Comparison of ENCODE assay signal across 11 mouse cellular contexts in the genomic region with DNA sequence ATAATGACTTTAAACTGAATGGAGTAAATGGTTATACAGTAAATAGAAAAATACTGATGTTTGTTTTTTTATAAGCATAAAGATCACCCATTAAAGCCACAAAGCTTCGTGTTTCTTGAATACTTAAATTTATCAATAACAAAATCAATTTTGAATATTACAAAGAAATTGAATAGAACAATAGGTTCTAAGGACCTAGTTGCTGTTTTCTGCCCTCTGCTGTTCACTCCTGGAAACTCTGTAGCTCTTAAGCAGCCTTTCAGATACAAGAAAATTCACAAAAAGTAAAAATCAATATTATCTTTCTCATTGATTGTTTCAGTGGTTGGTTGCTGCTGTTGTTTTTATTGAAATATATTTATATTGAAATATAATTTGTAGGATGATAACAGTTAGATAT. TPM values are rescaled to one million over a fixed set of nuclear protein-coding genes. Genes with fewer than 3 reads are reported as not detected.
DNase-seq lines count a peak whose midpoint lies in the region; ATAC-seq and TF ChIP-seq lines count a peak whose summit lies in the region.
"Had no signal": no experiment of that assay in that cellular context is flagged by ENCODE, and none has a peak within 500 bp of the region (broad histone marks: within the 10 kb centered on the region; RNA-seq: fewer than 3 reads in every experiment).

No protein-coding gene starts in this region.

- no peak overlapping the region for H3K27ac ChIP-seq in hindbrain, postnatal 0 days
- H3K27ac ChIP-seq in hindbrain, embryonic 16.5 days (ENCODE audit: low read depth, low read length), result no peak overlapping the region
- no peak overlapping the region for H3K27ac ChIP-seq in neural tube, embryonic 11.5 days (ENCODE audit: low read depth, low read length)
- no peak overlapping the region for H3K27ac ChIP-seq in neural tube, embryonic 15.5 days (replicated peaks)
- H3K27ac ChIP-seq: limb, embryonic 13.5 days had no signal

- H3K36me3 ChIP-seq in hindbrain, postnatal 0 days (ENCODE audit: insufficient read depth, low read length), result no peaks in the 10 kb centered on the region
- H3K36me3 ChIP-seq in hindbrain, embryonic 16.5 days (ENCODE audit: control insufficient read depth, insufficient read depth, low read length), result no peaks in the 10 kb centered on the region
- no peaks in the 10 kb centered on the region for H3K36me3 ChIP-seq in neural tube, embryonic 11.5 days (ENCODE audit: control insufficient read depth, insufficient read depth, low read length)
- no peaks in the 10 kb centered on the region for H3K36me3 ChIP-seq in neural tube, embryonic 15.5 days
- H3K36me3 ChIP-seq: limb, embryonic 13.5 days had no signal

- H3K4me3 ChIP-seq in hindbrain, postnatal 0 days (ENCODE audit: low read length), result no peak overlapping the region
- H3K4me3 ChIP-seq in hindbrain, embryonic 16.5 days (ENCODE audit: low read length), result no peak overlapping the region
- no peak overlapping the region for H3K4me3 ChIP-seq in neural tube, embryonic 11.5 days (ENCODE audit: low read depth, low read length)
- H3K4me3 ChIP-seq in neural tube, embryonic 15.5 days (replicated peaks), result no peak overlapping the region
- H3K4me3 ChIP-seq: limb, embryonic 13.5 days; megakaryocyte, embryonic 14.5 days had no signal

- no peak overlapping the region for H3K9ac ChIP-seq in hindbrain, postnatal 0 days (replicated peaks; ENCODE audit: low read length)
- no peak overlapping the region for H3K9ac ChIP-seq in hindbrain, embryonic 16.5 days (ENCODE audit: low read depth, low read length)
- no peak overlapping the region for H3K9ac ChIP-seq in neural tube, embryonic 11.5 days (ENCODE audit: low read length)
- no peak overlapping the region for H3K9ac ChIP-seq in neural tube, embryonic 15.5 days (replicated peaks)
- H3K9ac ChIP-seq: limb, embryonic 13.5 days had no signal

- 9% methylated on average over 1 of the region's 1 CpGs for WGBS in hindbrain, postnatal 0 days
- 9% methylated on average over 1 of the region's 1 CpGs for WGBS in hindbrain, embryonic 16.5 days
- 7% methylated on average over 1 of the region's 1 CpGs for WGBS in neural tube, embryonic 11.5 days
- 11% methylated on average over 1 of the region's 1 CpGs for WGBS in neural tube, embryonic 15.5 days

- no peak overlapping the region for H3K4me2 ChIP-seq in hindbrain, postnatal 0 days (ENCODE audit: low read depth, low read length)
- H3K4me2 ChIP-seq in hindbrain, embryonic 16.5 days (ENCODE audit: low read length), result no peak overlapping the region
- no peak overlapping the region for H3K4me2 ChIP-seq in neural tube, embryonic 11.5 days (ENCODE audit: low read depth)
- H3K4me2 ChIP-seq in neural tube, embryonic 15.5 days, result no peak overlapping the region
- H3K4me2 ChIP-seq: limb, embryonic 13.5 days had no signal

- no peak for ATAC-seq in hindbrain, postnatal 0 days
- ATAC-seq in hindbrain, embryonic 16.5 days, result no peak
- no peak for ATAC-seq in neural tube, embryonic 11.5 days (ENCODE audit: insufficient read depth, low FRiP score, low TSS enrichment)
- ATAC-seq in neural tube, embryonic 15.5 days (ENCODE audit: low FRiP score), result no peak

- no peaks in the 10 kb centered on the region for H3K4me1 ChIP-seq in hindbrain, postnatal 0 days (ENCODE audit: insufficient read depth, low read length)
- peaks cover 3% of the 10 kb centered on the region; the same call in 1 of the 2 replicates for H3K4me1 ChIP-seq in hindbrain, embryonic 16.5 days (ENCODE audit: control insufficient read depth, insufficient read depth, low read depth, low read length)
- H3K4me1 ChIP-seq in neural tube, embryonic 11.5 days (ENCODE audit: control insufficient read depth, insufficient read depth, low read length), result no peaks in the 10 kb centered on the region
- 0 out of 2 replicates have a peak, but pooled peaks cover 5% of the 10 kb centered on the region for H3K4me1 ChIP-seq in neural tube, embryonic 15.5 days

- peak; percentile 77 for DNase-seq in hindbrain, postnatal 0 days (ENCODE audit: low spot score)
- peak; percentile 17 for DNase-seq in neural tube, embryonic 11.5 days (ENCODE audit: low spot score)
- DNase-seq in adipocyte (ENCODE audit: low spot score), result peak; percentile 59
- DNase-seq in retina, embryonic 14.5 days (ENCODE audit: low spot score), result peak; percentile 65
- DNase-seq in thymus, adult 18-20 months, result no peak
- DNase-seq in gastrocnemius, adult 18-20 months (ENCODE audit: low spot score), result no peak
- DNase-seq: heart, postnatal 14 days had no signal

- no peaks in the 10 kb centered on the region for H3K27me3 ChIP-seq in hindbrain, postnatal 0 days (ENCODE audit: insufficient read depth, low read length)
- H3K27me3 ChIP-seq in hindbrain, embryonic 16.5 days (replicated peaks; ENCODE audit: control insufficient read depth, insufficient read depth, low read length), result no peaks in the 10 kb centered on the region
- H3K27me3 ChIP-seq in neural tube, embryonic 11.5 days (ENCODE audit: control insufficient read depth, insufficient read depth, low read length), result no peaks in the 10 kb centered on the region
- H3K27me3 ChIP-seq in neural tube, embryonic 15.5 days (replicated peaks), result no peaks in the 10 kb centered on the region

- no peaks in the 10 kb centered on the region for H3K9me3 ChIP-seq in hindbrain, postnatal 0 days (ENCODE audit: low read length)
- no peaks in the 10 kb centered on the region for H3K9me3 ChIP-seq in hindbrain, embryonic 16.5 days (ENCODE audit: control insufficient read depth, low read length)
- H3K9me3 ChIP-seq in neural tube, embryonic 11.5 days (ENCODE audit: control insufficient read depth, low read length), result no peaks in the 10 kb centered on the region
- H3K9me3 ChIP-seq in neural tube, embryonic 15.5 days (replicated peaks), result no peaks in the 10 kb centered on the region
- H3K9me3 ChIP-seq: limb, embryonic 13.5 days had no signal

- peak; percentile 66 for TF ChIP-seq CTCF in hindbrain, postnatal 0 days (IDR thresholded peaks at IDR 0.05; ENCODE audit: low read depth)

RNA-seq across cellular contexts. Expression of gene Gria2, which starts 2.7 kb away (rescaled TPM):
- 131 and 132 TPM in 2 replicates for total RNA-seq in hindbrain, postnatal 0 days (2014; rRNA removed)
- 149 and 159 TPM in 2 replicates for polyA plus RNA-seq in hindbrain, postnatal 0 days (2015; fragmentation: Nextera tagmentation; extraction: Ambion mirVana)
- polyA plus RNA-seq in hindbrain, embryonic 16.5 days (2015; fragmentation: Nextera tagmentation; extraction: Ambion mirVana), result 186 and 187 TPM in 2 replicates
- 17.7 and 19.1 TPM in 2 replicates for polyA plus RNA-seq in neural tube, embryonic 11.5 days (2014; fragmentation: Nextera tagmentation; extraction: Ambion mirVana)
- 181 and 211 TPM in 2 replicates for polyA plus RNA-seq in neural tube, embryonic 15.5 days (2015; fragmentation: Nextera tagmentation; extraction: Ambion mirVana)
- under 1 TPM; 0.07 to 0.14 TPM for total RNA-seq in gastrocnemius, adult 18-20 months (2021)

Comparison
In these comparisons a context has a peak if more than half of its experiments do, and no peak if none do; other contexts are left out.
1. DNase-seq: peak in hindbrain, postnatal 0 days (single experiment), neural tube, embryonic 11.5 days (single experiment), adipocyte (single experiment) and retina, embryonic 14.5 days (single experiment); none in thymus, adult 18-20 months (0 of 2) and gastrocnemius, adult 18-20 months (single experiment).